Mouse (Mus musculus) skeletal muscle tissue, adult 2 months (tissue): ENCODE data around the gene Ppm1l.
A peak's percentile ranks its signal among the peaks of the same experiment; 100 is the strongest.

Experiments used
- DNase-seq: peaks from one replicate; pipeline ENCODE4 v3.0.0-alpha.2; 2012; ENCODE audit warnings: low read depth, low spot score

Gene Ppm1l

DNA sequence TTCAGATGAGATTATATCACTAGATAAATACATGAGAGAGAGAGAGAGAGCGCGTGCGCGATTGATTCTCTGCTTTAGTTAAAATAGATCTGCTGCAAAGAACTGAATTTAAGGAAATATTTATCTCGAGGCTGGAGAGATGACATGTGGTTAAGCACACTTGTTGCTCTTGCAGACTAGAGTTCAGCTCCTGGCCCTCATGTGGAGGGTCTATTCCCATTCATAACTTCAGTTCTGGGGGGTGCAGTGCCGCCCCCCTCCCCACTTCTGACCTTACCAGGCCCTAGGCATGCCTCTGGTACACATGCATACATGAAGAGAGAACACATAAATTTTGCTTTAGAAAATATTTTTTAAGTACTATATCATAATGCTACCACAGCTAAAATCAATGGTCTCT, 280.6 kb downstream of the Ppm1l start:
- no peak for DNase-seq

DNA sequence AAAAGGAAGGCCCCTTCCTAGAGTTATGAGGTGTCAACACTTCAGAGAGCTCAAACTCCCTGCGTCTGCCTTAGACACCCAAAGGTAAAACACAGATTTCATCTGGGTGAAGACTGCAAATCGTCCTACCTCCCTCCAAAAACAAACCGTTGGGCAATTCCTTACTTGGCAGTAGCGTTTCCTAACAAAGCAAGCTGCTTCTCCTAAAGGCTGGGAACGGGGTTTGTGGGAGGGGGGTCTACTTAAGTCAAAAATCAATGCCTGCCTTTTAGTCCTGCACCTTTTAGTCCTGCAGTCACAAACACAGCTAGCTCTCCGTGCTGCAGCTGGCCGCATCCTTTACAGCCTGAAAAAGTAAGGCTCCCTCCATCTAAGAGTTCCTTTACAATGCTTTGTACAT, 281.2 kb downstream of the Ppm1l start:
- DNase-seq = no peak

DNA sequence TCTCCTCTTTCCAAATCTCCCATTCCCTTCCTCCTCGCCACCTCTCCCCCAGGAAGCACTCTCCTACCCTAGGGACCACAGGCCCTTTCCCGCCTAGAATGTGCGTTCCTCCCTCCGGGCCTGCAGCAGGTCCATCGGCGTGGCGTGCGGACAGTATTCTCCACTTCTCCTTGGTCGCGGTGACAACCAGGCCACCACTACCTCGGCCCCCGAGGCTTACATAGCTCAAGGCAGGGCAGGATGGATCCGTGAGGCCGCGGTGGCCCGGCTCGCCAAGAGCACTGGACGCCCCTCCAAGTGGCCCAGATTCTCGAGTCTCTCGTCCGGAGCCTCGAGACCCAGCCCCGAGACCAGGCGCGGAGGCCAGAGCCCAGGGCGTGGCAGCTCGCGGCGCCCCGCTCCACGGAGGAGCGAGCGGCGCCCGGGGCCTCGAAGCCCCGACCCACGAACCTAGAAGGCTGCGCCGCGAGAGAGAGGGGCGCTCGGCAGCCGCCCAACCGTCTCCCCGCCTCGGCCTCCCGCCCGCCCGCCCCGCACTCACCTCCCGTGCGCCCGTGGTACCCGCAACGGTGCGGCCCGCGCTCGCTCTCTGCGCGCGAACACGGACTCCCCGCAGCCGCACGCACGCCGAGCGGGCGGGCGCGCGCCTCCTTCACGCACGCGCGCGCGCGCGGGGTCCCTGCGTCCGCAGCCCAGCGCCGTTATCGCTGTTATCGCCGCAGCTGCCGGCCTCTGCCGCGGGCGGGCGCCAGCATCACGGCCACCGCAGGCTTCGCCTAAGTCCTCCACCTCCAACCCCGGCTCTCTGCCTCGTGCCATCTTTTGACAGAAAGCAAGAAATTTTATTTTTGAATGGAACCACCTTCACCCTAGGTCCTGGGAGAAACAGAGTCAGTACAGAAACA, 281.9 kb downstream of the Ppm1l start, which contains the start of gene B3galnt1:
TSS of gene B3galnt1 (minus strand) at position 700 of the 905 bp plus-strand sequence.
- DNase-seq = peak; percentile 21

DNA sequence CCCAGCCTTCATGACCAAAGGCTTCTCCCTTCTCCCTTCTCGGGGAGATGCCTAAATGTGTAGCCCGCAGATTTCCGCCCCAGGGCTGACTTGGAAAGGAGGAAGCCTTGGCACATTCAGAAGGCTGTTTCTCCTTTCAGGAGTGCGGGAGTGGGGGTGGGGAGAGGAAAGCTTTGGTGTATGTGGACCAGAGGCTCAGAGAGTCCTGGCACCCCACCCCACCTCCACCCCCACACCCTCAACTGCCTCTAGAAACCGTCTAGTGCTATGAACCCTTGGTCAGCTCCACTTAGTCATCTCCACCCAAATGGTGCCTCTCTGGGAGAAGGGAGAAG, 282.5 kb downstream of the Ppm1l start:
- peak; percentile 8 for DNase-seq

DNA sequence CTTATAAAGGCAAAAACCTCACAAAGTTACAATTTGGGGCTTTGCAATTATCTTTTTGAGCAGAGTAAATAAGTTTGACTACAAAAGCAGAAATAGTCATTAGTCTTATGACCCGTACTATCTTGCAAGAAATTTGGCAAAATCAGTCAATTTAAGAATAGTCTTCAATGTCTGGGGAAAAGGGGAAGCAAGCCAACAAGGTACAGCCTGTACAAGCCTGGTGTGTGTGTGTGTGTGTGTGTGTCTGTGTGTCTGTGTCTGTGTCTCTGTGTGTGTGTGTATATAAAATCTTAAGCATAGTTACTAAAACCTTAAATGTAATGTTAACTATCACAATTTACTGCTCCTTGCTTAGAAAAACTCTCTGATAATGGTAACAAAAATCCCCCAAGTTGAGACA, 290.3 kb downstream of the Ppm1l start:
- no peak for DNase-seq

DNA sequence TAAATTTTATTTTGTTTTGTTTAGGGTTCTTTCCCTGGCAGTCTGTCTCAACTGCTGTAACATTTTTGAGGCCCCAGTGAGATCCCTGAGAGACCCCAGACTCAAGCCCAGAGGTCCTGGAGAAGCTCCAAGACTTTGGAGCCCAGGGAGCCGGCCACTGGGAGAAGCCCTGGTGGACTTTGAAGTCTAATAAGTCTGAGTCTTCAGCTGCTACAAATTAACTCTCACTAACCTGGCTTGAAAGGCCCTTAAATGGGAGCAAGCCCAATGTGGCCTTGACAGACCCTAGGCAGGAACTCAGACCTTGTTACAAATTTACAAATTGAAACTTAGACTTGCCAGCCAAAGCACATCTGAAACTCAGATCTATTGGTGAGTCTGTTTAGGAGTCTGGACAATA, 290.8 kb downstream of the Ppm1l start:
- no peak for DNase-seq

DNA sequence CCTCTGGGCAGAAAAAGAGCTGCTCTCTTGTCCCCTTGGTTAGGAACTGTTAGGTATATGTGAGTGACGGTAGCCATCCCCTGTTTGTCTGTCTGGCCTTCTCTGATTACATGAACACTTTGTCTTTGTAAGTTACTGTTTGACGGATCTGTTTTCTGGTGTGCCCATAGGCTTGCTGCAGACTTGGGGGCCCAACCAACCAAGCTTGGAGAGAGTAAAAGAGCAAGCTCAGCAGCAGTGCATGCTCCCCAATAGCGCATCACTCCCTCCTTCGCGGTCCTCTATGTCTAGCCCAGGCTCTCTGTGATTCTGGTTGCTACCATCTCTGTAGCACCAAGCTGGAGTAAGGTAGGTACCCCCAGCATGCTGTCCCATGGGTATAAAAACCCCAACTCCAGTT, 291.2 kb downstream of the Ppm1l start:
- no peak for DNase-seq
